28 mouse cellular contexts compared by ENCODE assay signal in genomic region chr9:45267099-45267498, GRCm38 (mm10). TPM values are rescaled to one million over a fixed set of nuclear protein-coding genes. Genes with fewer than 3 reads are reported as not detected.
DNase-seq lines count a peak whose midpoint lies in the region; ATAC-seq and TF ChIP-seq lines count a peak whose summit lies in the region.
"Had no signal": no experiment of that assay in that cellular context is flagged by ENCODE, and none has a peak within 500 bp of the region (broad histone marks: within the 10 kb centered on the region; RNA-seq: fewer than 3 reads in every experiment).

No protein-coding gene starts in this region.

- no peaks in the 10 kb centered on the region for H3K27me3 ChIP-seq in megakaryocyte, embryonic 14.5 days (replicated peaks)
- H3K27me3 ChIP-seq in liver, embryonic 16.5 days (ENCODE audit: control insufficient read depth, insufficient read depth, low read depth, low read length), result peaks cover 23% of the 10 kb centered on the region; the same call in 1 of the 2 replicates

- no peak for TF ChIP-seq CTCF in bone marrow, adult 2 months (IDR thresholded peaks at IDR 0.05; ENCODE audit: control insufficient read depth, insufficient read depth, low read length)

- no peak for TF ChIP-seq POLR2A in bone marrow, adult 2 months (IDR thresholded peaks at IDR 0.05; ENCODE audit: borderline replicate concordance, control insufficient read depth, low read depth, low read length)

- peaks cover 61% of the 10 kb centered on the region for H3K36me3 ChIP-seq in megakaryocyte, embryonic 14.5 days (replicated peaks; ENCODE audit: low read length)
- H3K36me3 ChIP-seq in liver, embryonic 16.5 days (ENCODE audit: control insufficient read depth, insufficient read depth), result no peaks in the 10 kb centered on the region
- H3K36me3 ChIP-seq: forebrain, embryonic 10.5 days; heart, embryonic 15.5 days; limb, embryonic 10.5 days; midbrain, embryonic 15.5 days; neural tube, embryonic 13.5 days had no signal

- peak overlapping the region; percentile 92; the same call in 1 of the 2 replicates for H3K27ac ChIP-seq in bone marrow, adult 2 months (ENCODE audit: control insufficient read depth, insufficient read depth, low read depth, low read length, poor library complexity)
- no peak overlapping the region for H3K27ac ChIP-seq in liver, embryonic 16.5 days (ENCODE audit: low read length)
- H3K27ac ChIP-seq: forebrain, embryonic 10.5 days; heart, embryonic 15.5 days; left cerebral cortex, adult 2 months; limb, embryonic 10.5 days; midbrain, embryonic 15.5 days; neural tube, embryonic 13.5 days had no signal

- peak; percentile 42 for DNase-seq in induced T-regulatory cell, adult 2 months (ENCODE audit: low read depth)
- DNase-seq in urinary bladder, adult 2 months (ENCODE audit: low spot score), result no peak
- no peak for DNase-seq in kidney, postnatal 36 days
- no peak for DNase-seq in natural killer cell, adult 2 months (ENCODE audit: low spot score in 2 of 2)
- DNase-seq: adrenal gland, postnatal 25 days; cerebellum, adult 18-20 months; cerebellum, postnatal 14 days; forebrain, postnatal 0 days; kidney, adult 11 months; lung, adult 2 months; lung, postnatal 14 days; retina, postnatal 1 day; right cerebral cortex, postnatal 25 days had no signal

- H3K4me2 ChIP-seq in liver, embryonic 16.5 days (ENCODE audit: low read depth, low read length), result 0 out of 2 replicates have a peak overlapping the region, but pooled peaks have one; percentile 13
- H3K4me2 ChIP-seq: midbrain, embryonic 15.5 days; neural tube, embryonic 13.5 days had no signal

- no peaks in the 10 kb centered on the region for H3K9me3 ChIP-seq in megakaryocyte, embryonic 14.5 days
- H3K9me3 ChIP-seq in liver, embryonic 16.5 days (replicated peaks; ENCODE audit: control insufficient read depth, low read length), result no peaks in the 10 kb centered on the region
- H3K9me3 ChIP-seq: forebrain, embryonic 10.5 days; heart, embryonic 15.5 days; limb, embryonic 10.5 days; midbrain, embryonic 15.5 days; neural tube, embryonic 13.5 days had no signal

- peak overlapping the region; percentile 99 for H3K4me3 ChIP-seq in megakaryocyte, embryonic 14.5 days (replicated peaks)
- peak overlapping the region; percentile 56 for H3K4me3 ChIP-seq in bone marrow, adult 2 months (replicated peaks; ENCODE audit: control insufficient read depth, low read depth, low read length)
- H3K4me3 ChIP-seq in liver, embryonic 16.5 days (ENCODE audit: low read depth, low read length), result no peak overlapping the region; the same call in 1 of the 2 replicates
- H3K4me3 ChIP-seq: forebrain, embryonic 10.5 days; heart, embryonic 15.5 days; left cerebral cortex, adult 2 months; limb, embryonic 10.5 days; midbrain, embryonic 15.5 days; neural tube, embryonic 13.5 days had no signal

- peaks cover 94% of the 10 kb centered on the region for H3K4me1 ChIP-seq in megakaryocyte, embryonic 14.5 days
- H3K4me1 ChIP-seq in bone marrow, adult 2 months (ENCODE audit: control insufficient read depth, insufficient read depth, low read length), result peaks cover 3% of the 10 kb centered on the region; the same call in 1 of the 2 replicates
- no peaks in the 10 kb centered on the region for H3K4me1 ChIP-seq in liver, embryonic 16.5 days (ENCODE audit: control insufficient read depth, low read depth, low read length)

- no peak for ATAC-seq in megakaryocyte, adult 5-6 weeks (ENCODE audit: poor library complexity, severe bottlenecking)
- ATAC-seq in liver, embryonic 16.5 days (ENCODE audit: low read depth), result no peak
- ATAC-seq: forebrain, postnatal 0 days; hindbrain, embryonic 16.5 days; midbrain, embryonic 15.5 days had no signal

- WGBS in bone marrow, adult 2 months, result 57% methylated on average over 4 of the region's 4 CpGs
- 54% methylated on average over 4 of the region's 4 CpGs for WGBS in liver, embryonic 16.5 days (ENCODE audit: insufficient replicate concordance)

- H3K9ac ChIP-seq in liver, embryonic 16.5 days (ENCODE audit: low read depth, low read length), result no peak overlapping the region
- H3K9ac ChIP-seq: forebrain, postnatal 0 days; heart, embryonic 15.5 days; midbrain, embryonic 15.5 days; neural tube, embryonic 13.5 days had no signal

RNA-seq across cellular contexts. Expression of gene Il10ra, which starts 1.9 kb away (rescaled TPM):
- polyA plus RNA-seq in megakaryocyte, embryonic 14.5 days (2012; ENCODE audit: insufficient read depth, low replicate concordance), result 4.8 and 7.7 TPM in 2 replicates
- total RNA-seq in megakaryocyte, adult 5-6 weeks (2015), result 33.9 and 37.2 TPM in 2 replicates
- total RNA-seq in megakaryocyte, adult 5-6 weeks (2017), result 68.7 and 77.1 TPM in 2 replicates
- polyA plus RNA-seq in bone marrow, adult 2 months (2011; ENCODE audit: insufficient read depth, insufficient read length, low replicate concordance, missing spikeins), result 16.0 and 32.8 TPM in 2 replicates
- 1.9 and 2.7 TPM in 2 replicates for polyA plus RNA-seq in liver, embryonic 16.5 days (2015; fragmentation: Nextera tagmentation; extraction: Ambion mirVana)
- 5.1 and 5.3 TPM in 2 replicates for polyA plus RNA-seq in urinary bladder, adult 2 months (2012; rRNA removed)
- polyA plus RNA-seq: C2C12 had no signal

RNA-seq across cellular contexts. Expression of gene Tmprss13, which starts 51.8 kb away (rescaled TPM):
- polyA plus RNA-seq in megakaryocyte, embryonic 14.5 days (2012; ENCODE audit: insufficient read depth, low replicate concordance), result 0.02 TPM in 1 of 2 replicates, not detected in the other
- not detected in 2 replicates for total RNA-seq in megakaryocyte, adult 5-6 weeks (2015)
- 0.15 TPM in 1 of 2 replicates, not detected in the other for total RNA-seq in megakaryocyte, adult 5-6 weeks (2017)
- polyA plus RNA-seq in bone marrow, adult 2 months (2011; ENCODE audit: insufficient read depth, insufficient read length, low replicate concordance, missing spikeins), result 0.59 and 1.5 TPM in 2 replicates
- not detected in 2 replicates for polyA plus RNA-seq in liver, embryonic 16.5 days (2015; fragmentation: Nextera tagmentation; extraction: Ambion mirVana)
- polyA plus RNA-seq in urinary bladder, adult 2 months (2012; rRNA removed), result 35.2 and 36.0 TPM in 2 replicates
- total RNA-seq: forebrain, postnatal 0 days; hematopoietic stem cell, adult 5-6 weeks; layer of hippocampus, postnatal 10 days; left cerebral cortex, adult 2 months had no signal
- polyA plus RNA-seq: C2C12; forebrain, embryonic 10.5 days; large intestine, adult 2 months; midbrain, embryonic 15.5 days; neural tube, embryonic 13.5 days had no signal

Comparison
In these comparisons a context has a peak if more than half of its experiments do, and no peak if none do; other contexts are left out.
1. RNA of gene Tmprss13, which starts 51.8 kb away (polyA plus RNA-seq): 35.2 to 36.0 TPM in urinary bladder, adult 2 months; 0.59 to 1.5 TPM in bone marrow, adult 2 months, 0.02 TPM in megakaryocyte, embryonic 14.5 days and not detected in liver, embryonic 16.5 days; every median in the first group is over 10 times any median in the second.